Mouse (Mus musculus) cortical plate, adult 2 months (tissue): Measurements from ENCODE around the gene Ube2n. TPM values are rescaled to one million over a fixed set of nuclear protein-coding genes. Genes with fewer than 3 reads are reported as not detected.

Experiments used
- H3K27ac ChIP-seq: fragments of 200-500 bp; 2 replicates; pipeline ENCODE4 v1.5.1; 2012; ENCODE audit warnings: low read length, control low read depth, inconsistent platforms; ENCODE audit not compliant: insufficient read depth
- H3K4me1 ChIP-seq: fragments of 200-500 bp; 2 replicates; pipeline ENCODE4 v1.6.1; 2011; ENCODE audit warnings: low read length; ENCODE audit not compliant: control insufficient read depth, insufficient read depth
- H3K4me3 ChIP-seq: fragments of 200-500 bp; 2 replicates; pipeline ENCODE4 v1.5.1; 2011; ENCODE audit warnings: mild to moderate bottlenecking, low read length, control low read depth; ENCODE audit not compliant: insufficient read depth
- CTCF ChIP-seq: fragments of 200-500 bp; IDR thresholded peaks from 2 replicates; pipeline ENCODE4 v1.5.1; 2011; ENCODE audit warnings: mild to moderate bottlenecking, control low read depth, low read length; ENCODE audit not compliant: insufficient read depth; ENCODE audit errors: extremely low read depth
- POLR2A ChIP-seq: fragments of 200-500 bp; IDR thresholded peaks from 2 replicates; pipeline ENCODE4 v1.6.1; 2011; ENCODE audit warnings: mild to moderate bottlenecking, low read length, control low read depth; ENCODE audit not compliant: insufficient read depth; ENCODE audit errors: extremely low read depth
- polyA plus RNA-seq: library from polyadenylated mRNA; depleted of rRNA; stranded (reverse); fragments of >200 nt; gene quantifications from 2 replicates; pipeline ENCODE4 v1.2.3, GENCODE M21; 2012

Gene Ube2n
- polyA plus RNA-seq, 1 experiment: 174 TPM

GRCm38 (mm10) chr10:95563851-95564845 is 49.2 kb downstream of the Ube2n start, which contains the start of gene Nudt4:
Nudt4 (minus strand) TSS chr10:95564146.
- peaks cover 6% of the 10 kb centered on the region for H3K4me1 ChIP-seq
- TF ChIP-seq POLR2A (peak; percentile 75; the same call in 1 of the 2 replicates), CTCF (no peak)
- peak within 1 kb of the TSS; percentile 72; the same call in 1 of the 2 replicates for H3K27ac ChIP-seq
- peak within 1 kb of the TSS; percentile 78 for H3K4me3 ChIP-seq

GRCm38 (mm10) chr10:95565156-95565854 is 50.4 kb downstream of the Ube2n start:
- TF ChIP-seq CTCF (no peak), POLR2A (no peak)
- H3K27ac ChIP-seq: no peak overlapping the region
- peaks cover 5% of the 10 kb centered on the region for H3K4me1 ChIP-seq
- H3K4me3 ChIP-seq: no peak overlapping the region

- TF ChIP-seq CTCF (no peak), POLR2A (no peak)
- Histone ChIP-seq H3K27ac (no peak overlapping the region), H3K4me1 (peaks cover 5% of the 10 kb centered on the region), H3K4me3 (no peak overlapping the region)
Observed at GRCm38 (mm10) chr10:95566786-95567185, 51.8 kb downstream of the Ube2n start.

GRCm38 (mm10) chr10:95567550-95567949 is 52.6 kb downstream of the Ube2n start:
- Histone ChIP-seq H3K4me1 (peaks cover 4% of the 10 kb centered on the region), H3K27ac (no peak overlapping the region), H3K4me3 (no peak overlapping the region)
- TF ChIP-seq POLR2A: no peak
- no peak for TF ChIP-seq CTCF

- no peak overlapping the region for H3K27ac ChIP-seq
- TF ChIP-seq POLR2A (no peak), CTCF (no peak)
- H3K4me3 ChIP-seq: no peak overlapping the region
- peaks cover 3% of the 10 kb centered on the region for H3K4me1 ChIP-seq
Observed at GRCm38 (mm10) chr10:95568016-95568415, 53.1 kb downstream of the Ube2n start.

GRCm38 (mm10) chr10:95569441-95569840 is 54.5 kb downstream of the Ube2n start:
- TF ChIP-seq CTCF: no peak
- TF ChIP-seq POLR2A: no peak
- no peak overlapping the region for H3K27ac ChIP-seq
- no peak overlapping the region for H3K4me3 ChIP-seq
- H3K4me1 ChIP-seq: peaks cover 3% of the 10 kb centered on the region

GRCm38 (mm10) chr10:95574994-95575393 is 60.0 kb downstream of the Ube2n start:
- no peaks in the 10 kb centered on the region for H3K4me1 ChIP-seq
- TF ChIP-seq POLR2A (no peak), CTCF (no peak)

GRCm38 (mm10) chr10:95575839-95576380 is 61.0 kb downstream of the Ube2n start:
- H3K4me3 ChIP-seq: no peak overlapping the region
- H3K4me1 ChIP-seq: no peaks in the 10 kb centered on the region
- TF ChIP-seq CTCF: no peak
- H3K27ac ChIP-seq: no peak overlapping the region

More at GRCm38 (mm10) chr10:95574994-95575393, 60.0 kb downstream of the Ube2n start:
- H3K4me3 ChIP-seq: no peak overlapping the region
- H3K27ac ChIP-seq: no peak overlapping the region

GRCm38 (mm10) chr10:95576876-95577566 is 62.1 kb downstream of the Ube2n start:
- Histone ChIP-seq H3K27ac (no peak overlapping the region), H3K4me1 (no peaks in the 10 kb centered on the region), H3K4me3 (no peak overlapping the region)
- TF ChIP-seq CTCF (no peak), POLR2A (no peak)
